Mouse (Mus musculus) forebrain, embryonic 11.5 days (tissue): ENCODE results near the gene Pop7. TPM values are rescaled to one million over a fixed set of nuclear protein-coding genes. Genes with fewer than 3 reads are reported as not detected.

ENCODE experiments used
- ATAC-seq: fragments of 200-750 bp; cut with Nextera tagmentation; replicated peaks from 2 replicates; pipeline ENCODE4 v1.8.0; 2017; ENCODE audit warnings: moderate TSS enrichment; ENCODE audit not compliant: low FRiP score
- DNase-seq: peaks from one replicate; pipeline ENCODE4 v3.0.0-alpha.2; 2017; ENCODE audit warnings: low spot score
- H3K27ac ChIP-seq: fragments of 300-500 bp; sonication (generic); 2 replicates; pipeline ENCODE4 v1.5.1; 2014; ENCODE audit warnings: low read depth, low read length
- H3K27me3 ChIP-seq: fragments of 300-500 bp; sonication (generic); 2 replicates; pipeline ENCODE4 v1.6.1; 2014; ENCODE audit warnings: mild to moderate bottlenecking, low read length, mixed read lengths; ENCODE audit not compliant: control insufficient read depth, insufficient read depth
- H3K36me3 ChIP-seq: fragments of 300-500 bp; sonication (generic); 2 replicates; pipeline ENCODE4 v1.6.1; 2014; ENCODE audit warnings: mild to moderate bottlenecking, low read length, moderate library complexity, mixed read lengths; ENCODE audit not compliant: control insufficient read depth, insufficient read depth
- H3K4me1 ChIP-seq: fragments of 300-500 bp; sonication (generic); replicated peaks from 2 replicates; pipeline ENCODE4 v1.6.1; 2014; ENCODE audit warnings: low read length, mixed read lengths; ENCODE audit not compliant: control insufficient read depth, insufficient read depth
- H3K4me2 ChIP-seq: fragments of 300-500 bp; sonication (generic); 2 replicates; pipeline ENCODE4 v1.6.1; 2014; ENCODE audit warnings: low read depth, mild to moderate bottlenecking, low read length, moderate library complexity, mixed read lengths; ENCODE audit not compliant: severe bottlenecking
- H3K4me3 ChIP-seq: fragments of 300-500 bp; sonication (generic); 2 replicates; pipeline ENCODE4 v1.5.1; 2014; ENCODE audit warnings: low read depth, low read length
- H3K9ac ChIP-seq: fragments of 300-500 bp; sonication (generic); 2 replicates; pipeline ENCODE4 v1.6.1; 2014; ENCODE audit warnings: low read length
- H3K9me3 ChIP-seq: fragments of 300-500 bp; sonication (generic); 2 replicates; pipeline ENCODE4 v1.6.1; 2016; ENCODE audit warnings: low read length, mixed read lengths; ENCODE audit not compliant: control insufficient read depth
- WGBS: fragments of 180-500 bp; shearing (Covaris S2); extraction: QIAGEN DNeasy Blood & Tissue Kit; methylation state at CpG from one replicate; pipeline ENCODE4 v1.1.7; 2014; 5-methylcytosine and 5-hydroxymethylcytosine counted together
- polyA plus RNA-seq: library from polyadenylated mRNA; unstranded; fragments of >200 nt; fragmentation: Nextera tagmentation; extraction: Ambion mirVana; gene quantifications from 2 replicates; pipeline ENCODE4 v1.2.1, GENCODE M21; 2014

The Pop7 gene
- polyA plus RNA-seq, 1 experiment from 2014 or later: 55.9 TPM

GRCm38 (mm10) chr5:137500186-137500585, 2.1 kb downstream of the Pop7 start:
- no peaks in the 10 kb centered on the region for H3K27me3 ChIP-seq
- H3K36me3 ChIP-seq: no peaks in the 10 kb centered on the region
- no peak overlapping the region for H3K27ac ChIP-seq
- H3K4me3 ChIP-seq: no peak overlapping the region
- H3K4me2 ChIP-seq: no peak overlapping the region
- no peaks in the 10 kb centered on the region for H3K9me3 ChIP-seq
- DNase-seq (no peak), ATAC-seq (no peak)
- WGBS: 84% methylated on average over 7 of the region's 7 CpGs
- peaks cover 6% of the 10 kb centered on the region; the same call in 1 of the 2 replicates for H3K4me1 ChIP-seq
- H3K9ac ChIP-seq: no peak overlapping the region

GRCm38 (mm10) chr5:137493831-137494230, 8.5 kb downstream of the Pop7 start:
- 83% methylated on average over 13 of the region's 13 CpGs for WGBS

GRCm38 (mm10) chr5:137491559-137491958, 10.8 kb downstream of the Pop7 start:
- 67% methylated on average over 4 of the region's 4 CpGs for WGBS
- H3K36me3 ChIP-seq: no peaks in the 10 kb centered on the region
- H3K27me3 ChIP-seq: no peaks in the 10 kb centered on the region
- no peak overlapping the region for H3K4me3 ChIP-seq
- H3K9me3 ChIP-seq: no peaks in the 10 kb centered on the region
- ATAC-seq (no peak), DNase-seq (no peak)
- H3K4me1 ChIP-seq: no peaks in the 10 kb centered on the region
- H3K4me2 ChIP-seq: no peak overlapping the region
- H3K9ac ChIP-seq: no peak overlapping the region
- H3K27ac ChIP-seq: no peak overlapping the region

More at GRCm38 (mm10) chr5:137493831-137494230, 8.5 kb downstream of the Pop7 start:
- no peak for ATAC-seq
- Histone ChIP-seq H3K4me1 (no peaks in the 10 kb centered on the region), H3K27me3 (no peaks in the 10 kb centered on the region), H3K36me3 (no peaks in the 10 kb centered on the region), H3K4me3 (no peak overlapping the region), H3K9me3 (no peaks in the 10 kb centered on the region), H3K27ac (no peak overlapping the region), H3K4me2 (no peak overlapping the region), H3K9ac (no peak overlapping the region)
- no peak for DNase-seq

GRCm38 (mm10) chr5:137487616-137488015, 14.7 kb downstream of the Pop7 start:
- no peak overlapping the region for H3K4me3 ChIP-seq
- DNase-seq: no peak
- no peaks in the 10 kb centered on the region for H3K9me3 ChIP-seq
- 87% methylated on average over 7 of the region's 7 CpGs for WGBS
- no peak overlapping the region for H3K27ac ChIP-seq
- no peaks in the 10 kb centered on the region for H3K36me3 ChIP-seq
- H3K4me1 ChIP-seq: peaks cover 7% of the 10 kb centered on the region; the same call in 1 of the 2 replicates
- no peak overlapping the region for H3K9ac ChIP-seq
- no peak overlapping the region for H3K4me2 ChIP-seq
- H3K27me3 ChIP-seq: no peaks in the 10 kb centered on the region
- no peak for ATAC-seq

- ATAC-seq (0 out of 2 replicates have a peak, but pooled peaks have one; percentile 27), DNase-seq (no peak)
- Histone ChIP-seq H3K9ac (peak overlapping the region; percentile 58), H3K4me1 (peaks cover 10% of the 10 kb centered on the region; the same call in 1 of the 2 replicates), H3K4me3 (peak overlapping the region; percentile 37), H3K27ac (no peak overlapping the region), H3K36me3 (no peaks in the 10 kb centered on the region), H3K4me2 (peak overlapping the region; percentile 73), H3K9me3 (no peaks in the 10 kb centered on the region), H3K27me3 (no peaks in the 10 kb centered on the region)
- WGBS: under 1% methylated on average over 16 of the region's 17 CpGs
Measured at GRCm38 (mm10) chr5:137485851-137486155, 16.5 kb downstream of the Pop7 start.

- Histone ChIP-seq H3K4me3 (peak overlapping the region; percentile 37), H3K4me1 (peaks cover 10% of the 10 kb centered on the region; the same call in 1 of the 2 replicates), H3K4me2 (peak overlapping the region; percentile 73), H3K9me3 (no peaks in the 10 kb centered on the region), H3K27me3 (no peaks in the 10 kb centered on the region), H3K27ac (no peak overlapping the region), H3K9ac (peak overlapping the region; percentile 58), H3K36me3 (no peaks in the 10 kb centered on the region)
- peak; percentile 58 for DNase-seq
- no peak for ATAC-seq
- 3% methylated on average over 30 of the region's 30 CpGs for whole genome bisulfite sequencing
Measured at GRCm38 (mm10) chr5:137485071-137485850, 17.1 kb downstream of the Pop7 start.

- no peak overlapping the region for H3K27ac ChIP-seq
- no peak for DNase-seq
Measured at GRCm38 (mm10) chr5:137481897-137482296, 20.4 kb downstream of the Pop7 start.

GRCm38 (mm10) chr5:137481138-137481537, 21.2 kb downstream of the Pop7 start:
- DNase-seq: peak; percentile 82
- no peak overlapping the region for H3K27ac ChIP-seq
- H3K9ac ChIP-seq: no peak overlapping the region
- ATAC-seq: no peak
- H3K4me2 ChIP-seq: no peak overlapping the region
- peaks cover 10% of the 10 kb centered on the region; the same call in 1 of the 2 replicates for H3K4me1 ChIP-seq
- H3K36me3 ChIP-seq: no peaks in the 10 kb centered on the region
- no peak overlapping the region for H3K4me3 ChIP-seq
- no peaks in the 10 kb centered on the region for H3K27me3 ChIP-seq
- no peaks in the 10 kb centered on the region for H3K9me3 ChIP-seq

More at GRCm38 (mm10) chr5:137481897-137482296, 20.4 kb downstream of the Pop7 start:
- H3K4me2 ChIP-seq: no peak overlapping the region
- H3K27me3 ChIP-seq: no peaks in the 10 kb centered on the region
- no peak overlapping the region for H3K9ac ChIP-seq
- no peaks in the 10 kb centered on the region for H3K36me3 ChIP-seq
- no peak overlapping the region for H3K4me3 ChIP-seq
- H3K4me1 ChIP-seq: peaks cover 10% of the 10 kb centered on the region; the same call in 1 of the 2 replicates
- H3K9me3 ChIP-seq: no peaks in the 10 kb centered on the region
- ATAC-seq: no peak
- 15% methylated on average over 8 of the region's 8 CpGs for WGBS

- Histone ChIP-seq H3K27me3 (no peaks in the 10 kb centered on the region), H3K9ac (no peak within 1 kb of the TSS), H3K4me3 (no peak within 1 kb of the TSS), H3K27ac (no peak within 1 kb of the TSS), H3K4me2 (no peak within 1 kb of the TSS), H3K4me1 (0 out of 2 replicates have a peak, but pooled peaks cover 2% of the 10 kb centered on the region), H3K36me3 (no peaks in the 10 kb centered on the region), H3K9me3 (no peaks in the 10 kb centered on the region)
- 93% methylated on average over 5 of the region's 5 CpGs for WGBS
- DNase-seq (no peak), ATAC-seq (no peak)
Measured at GRCm38 (mm10) chr5:137476964-137477363, 25.4 kb downstream of the Pop7 start, which contains the start of gene Zan. Gene Zan (minus strand): TSS chr5:137477064.
